Mouse (Mus musculus) ES-Bruce4 (cell line): ENCODE results near the gene Letm1.

Source experiments
- CTCF ChIP-seq: IDR thresholded peaks from one replicate; pipeline ENCODE4 v1.8.1; 2011; ENCODE audit warnings: low read depth, low read length
- EP300 ChIP-seq: IDR thresholded peaks from 2 replicates; pipeline ENCODE4 v1.6.1; 2011; ENCODE audit warnings: low read depth, low read length; ENCODE audit not compliant: insufficient read depth
- POLR2A ChIP-seq: IDR thresholded peaks from one replicate; pipeline ENCODE4 v1.8.1; 2011; ENCODE audit warnings: low read length; ENCODE audit not compliant: insufficient read depth

DNA sequence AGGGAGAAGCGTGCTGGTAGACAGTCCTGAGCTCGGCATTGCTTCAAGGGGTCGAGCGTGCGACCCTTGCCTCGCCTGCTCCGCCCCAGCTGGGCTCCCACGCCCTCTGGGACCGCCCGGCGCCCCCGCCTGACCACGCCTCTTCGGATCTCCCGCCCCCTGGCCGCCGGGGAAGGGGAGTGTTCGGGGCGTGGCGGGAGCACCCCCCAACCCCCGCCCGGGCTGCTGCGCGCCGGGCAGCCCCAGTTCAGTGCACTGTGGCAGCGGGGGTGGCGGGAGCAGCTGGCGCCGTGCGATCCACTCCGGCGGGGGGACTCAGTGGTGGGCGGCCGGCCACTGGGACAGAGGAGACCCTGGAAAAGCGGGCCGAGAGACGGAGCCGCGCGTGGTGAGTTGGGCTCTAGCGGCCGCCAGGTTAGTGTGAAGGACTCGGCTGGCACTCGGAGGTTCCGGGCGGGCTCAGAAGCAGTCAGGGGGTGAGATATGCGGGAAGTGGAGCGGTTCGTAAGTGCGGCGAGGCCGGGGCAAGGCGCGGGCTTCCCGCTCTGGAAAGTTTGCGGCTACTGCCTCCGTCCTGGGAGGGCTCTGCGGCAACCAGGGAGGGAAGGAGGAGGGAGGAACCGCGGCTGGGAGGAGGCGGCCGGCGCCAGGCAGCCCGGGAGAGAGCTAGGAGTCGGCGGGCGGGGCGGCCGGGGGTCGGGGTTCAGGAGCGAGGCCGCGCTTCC, 60.9 kb downstream of the Letm1 start, which contains the start of gene Fgfr3:
- TF ChIP-seq POLR2A = no peak
- no peak for TF ChIP-seq CTCF
- no peak for TF ChIP-seq EP300
